Mouse (Mus musculus): ENCODE data around the gene Tmem82.

Tmem82 gene

DNA sequence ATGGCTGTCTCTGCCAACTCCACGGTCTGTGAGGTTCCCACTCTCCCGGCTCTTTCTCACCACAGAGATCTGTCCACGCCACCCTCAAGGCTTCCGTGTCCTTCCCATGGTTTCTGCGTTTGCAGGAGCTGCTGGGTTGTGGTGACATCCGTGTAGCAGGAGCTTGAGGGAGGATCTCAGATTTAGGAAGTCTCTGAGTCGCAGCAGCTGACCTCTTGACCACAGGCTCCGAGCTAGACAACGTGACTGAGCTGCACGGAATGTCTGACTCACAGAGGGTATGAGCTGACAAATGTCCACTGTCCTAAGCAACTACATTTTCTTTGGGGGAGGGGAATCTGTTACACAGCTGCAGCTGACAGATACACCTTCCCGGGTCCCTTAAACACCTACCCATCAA is 12.6 kb downstream of the Tmem82 start, which contains the start of gene Fblim1:
Gene Fblim1, minus strand, starts transcription at position 236 of the 400 bp plus-strand sequence.
- DNase-seq, result peak in 1 of 2 experiments; percentile 52

DNA sequence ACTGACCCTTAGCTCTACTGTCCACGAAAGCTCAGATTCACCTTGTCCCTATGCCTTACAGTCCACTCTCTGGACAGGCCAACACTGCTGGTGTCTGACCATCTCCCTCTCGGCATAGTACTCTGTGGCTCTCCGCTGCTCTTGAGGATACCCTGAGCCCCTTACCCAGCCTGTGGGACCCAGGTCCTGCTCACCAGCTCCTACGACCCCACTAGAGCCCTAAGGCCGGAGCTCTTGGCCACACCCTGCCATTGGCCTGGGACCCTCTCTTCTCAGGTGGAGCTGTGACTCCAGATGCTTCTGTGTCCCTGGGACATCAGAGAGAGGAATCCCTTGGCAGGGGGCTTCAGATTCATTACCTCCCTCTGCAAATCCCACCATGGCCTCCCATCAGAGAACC is 13.0 kb downstream of the Tmem82 start:
- DNase-seq, result no peak

- DNase-seq, result peak; percentile 80 to 86
Measured at GRCm38 (mm10) chr4:141604493-141604892, 13.9 kb downstream of the Tmem82 start.

- DNase-seq, result no peak
Measured at GRCm38 (mm10) chr4:141603921-141604320, 14.5 kb downstream of the Tmem82 start.

DNA sequence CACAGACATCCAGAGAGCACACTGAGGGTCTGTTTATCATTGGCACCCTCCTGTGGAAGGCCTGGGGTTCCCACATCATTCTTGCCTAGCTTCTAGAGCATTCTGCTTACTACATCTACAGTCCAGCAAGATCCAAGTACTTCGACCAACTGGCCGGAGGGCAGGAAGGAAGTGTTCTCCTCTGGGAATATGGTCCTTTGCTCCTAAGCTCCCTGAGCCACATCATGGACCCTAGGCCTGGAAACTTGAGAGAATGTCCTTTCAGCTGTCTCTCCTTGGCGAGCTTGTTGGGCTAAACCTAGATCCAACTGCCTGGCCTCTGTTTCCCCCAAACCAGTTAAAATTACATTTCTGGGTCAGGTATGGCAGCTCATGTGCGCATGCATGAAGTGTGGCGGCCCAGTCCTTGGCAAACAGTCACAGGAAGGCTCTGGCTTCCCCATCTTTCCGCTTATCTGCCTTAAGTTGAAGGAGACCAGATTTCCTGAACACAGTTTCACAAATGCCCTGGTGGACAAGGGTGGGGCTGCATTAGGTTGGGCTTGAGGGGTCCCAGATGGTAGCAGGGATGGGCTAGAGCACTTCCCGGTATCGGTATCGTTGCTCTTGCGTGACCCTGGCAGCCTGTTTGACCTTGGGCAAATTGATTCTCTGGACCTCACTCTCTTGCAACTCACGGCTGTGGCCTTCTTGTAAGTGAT is 15.8 kb downstream of the Tmem82 start:
- DNase-seq, result no peak

- DNase-seq, result no peak
Measured at GRCm38 (mm10) chr4:141601148-141601862, 17.1 kb downstream of the Tmem82 start.

GRCm38 (mm10) chr4:141600364-141600763 is 18.1 kb downstream of the Tmem82 start:
- DNase-seq, result no peak

DNA sequence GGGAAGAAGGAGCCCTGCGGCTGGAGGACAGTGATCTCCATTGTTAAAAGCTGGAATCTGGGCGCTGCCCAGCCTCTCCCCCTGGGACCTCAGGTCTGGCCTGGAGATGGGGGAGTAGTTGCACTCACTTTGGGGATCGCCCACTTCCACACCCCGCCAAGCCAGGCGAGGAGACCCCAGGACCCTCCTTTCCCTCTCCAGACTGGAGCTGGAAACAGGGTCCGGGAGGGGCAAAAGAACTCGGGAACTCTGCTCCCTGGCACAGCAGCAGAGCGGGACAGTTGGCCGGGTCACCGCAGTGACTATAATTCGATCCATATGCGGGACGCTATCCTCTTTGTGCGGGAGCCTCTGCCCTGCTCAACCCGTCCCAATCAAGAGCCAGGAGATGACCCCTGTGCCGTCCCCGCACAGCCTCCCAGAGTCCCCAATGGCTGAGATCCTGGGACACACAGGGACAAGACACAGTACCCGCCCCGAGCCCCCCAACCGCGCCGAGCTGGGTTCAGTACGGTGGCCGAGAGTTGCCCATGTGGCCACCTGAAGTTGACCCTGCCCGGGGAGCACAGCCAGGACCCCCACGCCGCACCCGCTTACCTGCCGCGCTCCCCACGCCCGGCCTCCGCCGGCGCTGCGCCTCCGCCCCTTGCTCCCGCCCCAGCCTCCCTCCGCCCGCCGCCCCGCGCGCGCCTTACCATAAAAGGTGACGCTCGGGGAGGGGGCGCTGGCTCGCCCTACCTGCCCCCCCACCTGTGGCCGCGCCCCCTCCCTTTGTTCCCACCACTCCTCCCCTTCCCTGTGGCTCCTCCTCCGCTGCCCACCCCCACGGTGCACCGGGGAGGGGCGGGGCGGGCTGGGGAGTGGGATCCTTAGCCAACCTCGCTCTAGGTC is 18.9 kb downstream of the Tmem82 start:
- DNase-seq, result no peak

DNA sequence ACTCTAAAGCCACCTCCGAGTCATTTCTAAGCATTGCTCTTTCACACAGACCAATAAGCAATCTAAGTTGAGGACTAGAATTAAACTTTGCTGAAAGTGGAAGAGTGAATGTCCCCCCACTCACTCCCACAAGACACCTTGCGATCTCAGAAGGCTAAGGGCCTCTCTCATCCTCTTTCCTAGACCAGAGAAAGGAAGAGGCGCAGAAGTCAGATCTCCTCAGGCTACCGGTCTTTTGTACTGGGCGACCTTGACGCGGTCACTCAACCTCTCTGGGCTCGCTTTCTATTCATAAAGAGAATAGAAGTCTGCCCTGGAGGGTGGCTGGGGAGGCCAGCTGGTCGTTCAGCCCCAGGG is 19.6 kb downstream of the Tmem82 start:
- DNase-seq, result no peak

DNA sequence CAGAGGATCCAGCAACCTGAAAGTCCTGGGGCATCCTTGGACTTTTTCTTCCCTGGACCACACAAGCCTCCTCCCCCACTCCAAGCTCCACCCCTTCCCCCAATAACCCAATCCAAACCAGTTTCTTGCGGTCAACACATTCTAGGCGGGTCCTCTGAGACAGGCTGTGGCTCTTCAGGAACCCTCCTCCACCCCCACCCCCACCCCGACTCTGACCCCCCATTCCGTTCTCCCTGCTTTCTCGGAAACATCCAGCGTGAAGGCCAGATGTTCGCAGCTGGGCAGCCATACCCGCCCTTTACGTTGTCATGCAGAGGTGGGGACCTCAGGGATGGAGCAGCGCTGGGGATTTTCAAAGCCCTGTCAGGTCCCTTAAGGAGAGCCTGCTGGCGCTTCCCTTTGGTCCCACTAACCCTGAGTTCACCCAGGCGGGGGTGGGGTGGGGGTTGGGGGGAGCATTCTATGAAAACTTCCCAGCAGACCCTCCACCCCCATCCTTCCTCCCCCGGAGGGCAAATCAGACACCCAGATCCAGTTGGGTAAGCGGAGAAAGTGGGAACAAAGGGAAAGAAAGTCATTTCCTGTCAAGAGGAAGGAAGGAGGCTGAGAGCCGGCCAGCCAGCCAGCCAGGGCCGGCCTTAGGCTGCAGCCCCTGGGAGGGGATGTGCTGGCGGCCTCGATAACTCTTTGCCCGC is 20.1 kb downstream of the Tmem82 start:
- DNase-seq, result peak in 1 of 2 experiments; percentile 26

GRCm38 (mm10) chr4:141596700-141597328 is 21.6 kb downstream of the Tmem82 start:
- DNase-seq, result no peak

- peak in 1 of 2 experiments; percentile 68 for DNase-seq
Measured at GRCm38 (mm10) chr4:141595605-141596268, 22.7 kb downstream of the Tmem82 start.

DNA sequence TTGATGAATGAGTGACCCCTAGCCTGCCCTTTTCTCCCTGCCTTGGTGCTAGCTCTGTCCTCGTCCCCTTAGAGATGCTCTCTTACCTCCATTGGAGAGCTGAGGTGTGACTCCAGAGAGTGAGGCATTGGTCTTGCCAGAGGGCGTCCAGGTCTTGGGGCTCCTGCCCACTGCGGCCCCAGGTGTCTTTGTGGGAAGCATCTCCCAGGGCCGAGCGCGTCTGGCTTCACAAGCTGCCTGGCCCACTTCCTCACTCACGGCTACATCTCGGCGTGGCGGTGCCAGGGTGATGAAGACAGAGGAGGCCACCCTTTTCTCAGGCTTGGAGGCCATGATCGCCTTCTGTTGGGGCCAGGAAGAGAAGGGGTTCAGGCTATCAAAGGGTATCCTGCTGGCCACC is 23.3 kb downstream of the Tmem82 start:
- no peak for DNase-seq

GRCm38 (mm10) chr4:141591547-141591946 is 26.9 kb downstream of the Tmem82 start:
- peak in 1 of 2 experiments; percentile 67 for DNase-seq

- no peak for DNase-seq
Measured at GRCm38 (mm10) chr4:141583919-141584318, 34.5 kb downstream of the Tmem82 start.

DNA sequence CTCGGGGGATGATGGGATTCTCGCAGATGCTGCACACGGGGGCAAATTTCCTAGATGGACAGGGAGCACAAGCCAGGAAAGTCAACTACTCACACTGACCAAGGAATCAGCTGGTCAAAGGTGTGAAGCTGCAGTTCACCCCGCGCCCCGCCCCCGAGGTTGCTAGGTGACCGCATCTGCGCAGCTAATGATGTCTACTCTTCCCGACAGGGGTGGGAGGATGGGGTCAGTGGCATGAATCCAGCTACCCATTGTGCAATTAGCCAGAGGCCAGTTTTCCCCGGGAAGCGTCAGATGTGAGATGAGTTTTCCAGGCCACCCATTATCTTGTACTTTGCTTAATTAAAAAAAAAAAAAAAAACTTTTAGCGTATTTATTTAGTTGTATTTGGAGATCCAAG is 37.4 kb downstream of the Tmem82 start:
- DNase-seq, result no peak

- no peak for DNase-seq
Measured at GRCm38 (mm10) chr4:141578833-141579232, 39.6 kb downstream of the Tmem82 start.

GRCm38 (mm10) chr4:141576877-141577276 is 41.6 kb downstream of the Tmem82 start:
- DNase-seq, result no peak

GRCm38 (mm10) chr4:141576404-141576803 is 42.0 kb downstream of the Tmem82 start:
- no peak for DNase-seq

DNA sequence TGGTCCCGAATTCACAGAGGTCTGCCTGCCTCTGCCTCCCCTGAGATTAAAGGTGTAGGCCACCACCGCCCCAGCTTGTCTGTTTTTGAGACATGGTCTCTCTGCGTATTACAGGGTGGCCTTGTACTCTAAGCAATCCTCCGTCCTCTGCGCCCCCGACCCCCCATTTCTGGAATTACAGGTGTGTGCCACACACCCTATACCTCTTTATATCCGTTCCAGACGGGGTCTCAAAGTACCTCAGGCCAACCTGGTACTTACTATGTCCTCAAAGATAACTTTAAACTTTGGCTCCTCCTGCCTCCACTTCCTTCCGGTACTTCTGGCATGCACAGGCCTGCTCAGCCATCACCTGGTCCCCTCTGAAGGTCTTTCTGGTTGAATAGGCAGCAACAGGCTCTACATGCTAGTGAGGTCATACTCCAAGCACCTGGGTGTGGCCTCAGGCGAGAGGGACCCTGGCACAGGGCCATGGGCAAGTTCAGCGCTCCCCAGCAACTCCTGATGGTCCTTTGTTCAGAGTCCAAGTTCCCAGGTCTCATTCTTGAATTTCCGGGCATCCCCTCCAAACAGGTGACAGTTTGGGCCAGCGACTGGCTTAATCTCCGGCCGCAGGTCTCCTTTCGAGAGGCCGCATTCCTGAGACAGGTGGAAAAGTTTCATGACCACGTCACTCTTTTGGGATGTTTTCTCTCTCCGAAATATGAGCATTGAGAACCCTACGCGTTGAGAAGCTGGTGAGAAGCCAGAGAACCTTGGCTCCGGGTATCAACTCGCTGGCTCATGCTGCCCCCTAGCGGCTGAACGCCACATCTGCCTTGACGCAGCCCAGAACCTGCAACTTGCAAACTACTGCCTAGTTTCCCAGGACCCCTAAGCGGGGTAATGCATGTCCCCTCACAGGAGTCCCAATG is 43.4 kb downstream of the Tmem82 start:
- peak; percentile 82 to 88 for DNase-seq

Data from kidney, adult 8-10 months (tissue).